Mouse (Mus musculus) hematopoietic stem cell, adult 5-6 weeks (primary cell): ENCODE data around the gene Pstpip1. TPM values are rescaled to one million over a fixed set of nuclear protein-coding genes. Genes with fewer than 3 reads are reported as not detected.

Experiments used
- ATAC-seq, 2 experiments: fragments of 125-278 bp in 1 of 2; replicated peaks in 1 of 2; 2 replicates each; pipeline ENCODE4 v1.8.0; 2016 to 2017; ENCODE audit warnings: inconsistent platforms in 2 of 2, mild to moderate bottlenecking in 2 of 2, moderate number of reproducible peaks in 2 of 2, low read depth in 1 of 2, moderate TSS enrichment in 1 of 2; ENCODE audit not compliant: low FRiP score in 2 of 2, poor library complexity in 2 of 2, severe bottlenecking in 2 of 2, insufficient read depth in 1 of 2, low TSS enrichment in 1 of 2
- total RNA-seq: library from RNA; stranded (forward); fragments of 172-1452, 232-1000 nt; gene quantifications from 2 replicates; pipeline ENCODE4 v1.2.3, GENCODE M21; 2017

The Pstpip1 gene
- 109 and 141 TPM in 2 replicates for total RNA-seq

DNA sequence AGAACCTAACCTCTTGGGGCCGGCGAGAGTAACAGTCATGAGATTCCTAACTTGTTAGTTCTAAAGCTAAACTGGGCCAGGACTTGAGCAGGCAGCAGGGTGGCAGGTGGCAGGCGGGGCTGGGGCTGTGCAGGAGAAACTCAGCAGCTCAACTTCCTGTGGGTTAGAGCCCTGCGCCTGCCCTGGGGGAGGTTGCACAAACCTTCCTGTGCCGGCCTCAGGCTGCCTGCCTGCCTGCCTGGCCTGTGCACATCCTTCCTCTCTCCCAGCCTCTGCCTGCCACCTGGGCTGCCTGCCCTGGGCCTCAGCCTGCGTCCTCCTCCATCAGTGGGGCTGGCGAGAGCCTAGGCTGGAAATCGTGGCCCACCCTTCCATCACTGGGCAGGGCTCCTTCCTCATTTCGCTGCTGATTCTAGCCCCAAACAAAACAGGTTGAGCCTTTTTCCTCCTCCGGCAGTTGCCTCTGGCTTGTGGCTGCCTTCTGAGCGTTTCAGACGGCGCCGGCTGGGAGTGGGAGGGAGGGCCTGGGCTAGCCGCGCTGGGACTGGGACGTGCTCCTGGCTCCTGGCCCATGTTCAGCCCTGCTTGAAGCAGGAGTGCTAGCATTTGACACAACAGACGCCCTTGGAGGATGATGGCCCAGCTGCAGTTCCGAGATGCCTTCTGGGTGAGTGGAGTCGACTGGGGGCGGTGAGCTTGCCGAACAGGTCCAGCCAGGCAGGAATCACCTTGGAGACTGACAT, at the start of gene Pstpip1:
Gene Pstpip1, plus strand, starts transcription at position 185 of the 743 bp plus-strand sequence.
- ATAC-seq, result peak; percentile 96 to 97

DNA sequence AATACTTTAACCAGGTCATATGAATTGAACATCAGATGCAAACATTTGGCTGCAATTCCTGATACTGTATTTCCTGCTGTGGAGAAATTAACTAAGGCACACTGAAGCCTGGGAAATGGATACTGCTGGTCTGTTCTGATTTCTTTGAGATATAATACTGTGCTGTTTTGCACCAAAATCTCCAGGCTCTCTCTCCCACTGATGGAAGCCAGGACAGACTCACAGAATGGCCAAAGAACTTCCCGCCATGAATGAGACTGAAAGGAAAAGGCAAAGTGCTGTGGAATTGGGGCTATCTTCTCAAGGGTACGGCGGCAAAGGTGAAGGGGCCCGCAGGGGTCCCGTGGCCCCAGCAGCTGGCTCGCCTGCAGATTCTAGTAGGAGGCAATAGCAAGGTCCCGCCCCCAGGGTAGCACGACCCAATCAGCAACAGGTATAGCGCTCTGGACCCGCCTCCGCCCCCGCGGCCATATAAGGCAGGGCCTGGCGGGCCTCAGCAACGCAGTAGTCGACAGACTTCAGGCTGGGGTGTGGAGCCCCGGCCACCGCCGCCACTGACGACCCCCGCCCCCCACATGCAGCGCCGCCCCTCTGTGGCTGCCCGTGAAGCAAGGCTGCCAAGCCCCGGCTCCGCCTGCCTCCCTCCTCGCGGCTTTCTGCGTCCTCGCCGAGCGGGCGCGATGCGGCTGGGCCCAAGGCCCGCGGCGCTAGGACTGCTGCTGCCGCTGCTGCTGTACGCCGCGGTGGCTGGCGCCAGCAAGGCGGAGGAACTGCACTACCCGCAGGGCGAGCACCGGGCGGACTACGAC, 48.2 kb upstream of the Pstpip1 start, which contains the start of gene Rcn2:
Gene Rcn2, plus strand, starts transcription at position 474 of the 809 bp plus-strand sequence.
- peak; percentile 100 for ATAC-seq

DNA sequence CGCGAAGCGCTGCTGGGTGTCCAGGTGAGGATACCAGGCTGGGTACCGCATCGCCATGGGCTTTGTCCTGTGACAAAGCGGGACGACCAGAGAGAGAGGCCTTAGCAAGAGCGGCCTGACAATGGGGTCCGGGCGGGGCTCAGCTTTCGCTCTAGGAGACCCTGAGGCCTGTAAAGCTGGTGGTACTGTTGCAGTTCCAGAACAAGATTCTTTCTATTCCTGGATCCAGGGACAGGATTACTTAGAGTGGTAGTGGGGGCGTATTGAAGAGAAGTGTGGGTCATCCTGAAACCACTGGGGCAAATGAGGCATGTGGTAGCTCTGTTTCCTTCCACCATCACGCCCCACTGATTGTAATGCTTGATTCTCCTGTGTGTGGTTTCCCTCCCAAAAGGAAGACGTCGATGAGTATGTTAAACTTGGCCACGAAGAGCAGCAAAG, 47.6 kb upstream of the Pstpip1 start:
- no peak; a peak in 1 of 4 replicates for ATAC-seq

DNA sequence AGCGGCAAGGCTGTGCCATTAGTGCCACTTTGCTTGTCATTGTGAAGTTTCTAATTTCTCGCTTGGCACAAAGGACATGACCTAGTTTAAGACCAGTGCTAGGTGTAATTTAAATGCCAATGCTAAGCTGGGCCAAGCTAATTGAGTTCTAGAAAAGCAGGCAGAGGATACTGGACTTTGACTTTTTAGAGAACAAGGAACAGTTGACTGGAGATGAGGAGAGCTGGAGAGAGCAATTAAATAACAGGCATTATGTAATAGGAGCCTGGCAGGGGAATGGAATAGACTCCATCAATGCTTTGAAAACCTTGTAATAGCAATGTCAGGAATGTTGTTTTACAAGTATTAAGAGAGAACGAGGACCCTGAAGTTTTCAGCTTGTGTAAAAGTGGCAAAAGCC, 36.0 kb upstream of the Pstpip1 start:
- ATAC-seq, result no peak

DNA sequence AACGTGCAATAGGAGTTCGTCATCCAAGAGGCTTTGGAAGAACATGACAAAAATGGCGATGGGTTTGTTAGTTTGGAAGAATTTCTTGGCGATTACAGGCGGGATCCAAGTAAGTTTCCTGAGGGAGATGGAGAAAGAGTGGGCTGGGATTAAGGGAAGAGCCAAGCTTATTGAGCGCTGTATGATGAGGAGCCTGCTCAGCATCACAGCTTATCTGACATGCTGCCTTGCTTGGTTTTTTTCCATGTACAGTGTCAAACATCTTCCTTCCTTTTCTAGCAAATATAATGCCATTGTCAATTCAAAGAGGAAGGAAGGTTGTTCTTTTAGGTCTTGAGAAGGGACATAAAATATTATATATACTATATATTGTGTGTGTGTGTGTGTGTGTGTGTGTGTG, 33.6 kb upstream of the Pstpip1 start:
- ATAC-seq, result no peak

DNA sequence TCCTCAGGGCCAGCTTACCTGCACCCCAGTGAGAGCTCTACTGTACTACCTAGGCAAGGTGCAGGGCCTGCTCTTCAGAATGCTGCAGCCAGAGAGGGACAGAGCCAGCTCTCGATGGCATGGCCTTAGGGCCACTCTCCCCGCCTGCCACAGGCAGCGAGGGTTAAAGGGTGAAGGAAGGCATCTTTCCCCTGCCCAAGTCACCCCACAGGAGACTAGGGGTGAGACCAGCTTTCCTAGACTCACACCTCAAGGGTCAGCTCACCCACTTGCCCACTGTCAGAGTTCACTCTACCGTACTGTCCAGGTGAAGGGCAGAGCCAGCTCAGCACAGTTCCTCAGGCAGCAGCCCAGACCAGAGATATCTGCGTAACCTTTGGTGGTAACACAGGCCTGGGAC, 27.4 kb upstream of the Pstpip1 start:
- ATAC-seq, result no peak

DNA sequence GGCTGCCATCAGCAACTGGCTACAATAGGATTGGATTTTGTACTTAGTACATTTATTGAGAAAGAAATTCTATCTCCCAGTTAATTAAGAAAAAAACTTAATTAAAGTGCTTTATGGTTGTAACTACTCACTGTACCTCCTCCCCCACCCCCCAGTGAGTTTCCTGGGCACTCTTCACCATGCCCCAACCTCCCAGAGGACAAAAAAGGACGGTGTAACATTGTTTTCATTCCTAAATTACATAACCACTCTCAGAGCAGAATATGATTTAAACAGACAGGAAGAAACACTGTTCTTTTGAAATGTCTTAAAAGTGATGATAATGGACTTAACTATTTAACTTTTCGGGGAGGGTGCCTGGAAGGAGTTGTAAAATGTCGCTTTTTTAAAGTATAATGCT, 24.8 kb upstream of the Pstpip1 start:
- ATAC-seq, result no peak

DNA sequence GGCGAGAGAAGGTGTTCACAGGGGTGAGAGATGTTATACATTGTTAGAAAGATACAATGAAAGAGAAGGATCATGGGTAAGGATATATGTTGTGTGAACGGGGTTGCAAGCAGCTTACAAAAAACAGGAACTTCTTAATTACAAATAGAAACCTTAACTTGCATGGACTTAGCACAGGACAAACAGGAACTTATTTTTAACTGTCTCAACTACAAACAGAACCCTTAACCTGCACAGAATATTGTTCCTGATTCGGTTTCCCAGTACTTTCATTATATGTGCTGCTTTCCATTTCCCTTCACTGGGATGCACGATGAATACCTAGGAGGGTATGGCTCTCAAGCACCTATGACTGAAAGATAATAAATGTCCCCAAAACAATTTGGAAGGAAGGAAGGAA, 21.8 kb upstream of the Pstpip1 start:
- ATAC-seq, result no peak

DNA sequence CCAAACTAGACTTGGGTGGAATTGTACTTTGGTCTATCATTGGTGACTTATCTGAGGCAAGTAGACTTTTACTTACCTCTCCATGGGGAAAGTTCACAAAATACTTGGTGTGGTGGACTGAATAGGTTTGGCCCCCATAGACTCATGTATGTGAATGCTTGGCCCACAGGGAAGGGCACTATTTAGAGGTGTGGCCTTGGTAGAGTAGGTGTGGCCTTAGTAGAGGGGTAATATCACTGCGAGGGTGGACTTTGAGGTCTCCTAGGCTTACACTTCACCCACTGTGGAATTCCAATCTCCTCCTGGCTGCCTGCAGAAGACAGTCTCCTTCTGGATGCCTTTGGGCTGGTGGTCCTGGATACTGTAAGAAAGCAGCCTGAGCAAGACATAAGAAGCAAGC, 21.1 kb upstream of the Pstpip1 start:
- no peak for ATAC-seq

DNA sequence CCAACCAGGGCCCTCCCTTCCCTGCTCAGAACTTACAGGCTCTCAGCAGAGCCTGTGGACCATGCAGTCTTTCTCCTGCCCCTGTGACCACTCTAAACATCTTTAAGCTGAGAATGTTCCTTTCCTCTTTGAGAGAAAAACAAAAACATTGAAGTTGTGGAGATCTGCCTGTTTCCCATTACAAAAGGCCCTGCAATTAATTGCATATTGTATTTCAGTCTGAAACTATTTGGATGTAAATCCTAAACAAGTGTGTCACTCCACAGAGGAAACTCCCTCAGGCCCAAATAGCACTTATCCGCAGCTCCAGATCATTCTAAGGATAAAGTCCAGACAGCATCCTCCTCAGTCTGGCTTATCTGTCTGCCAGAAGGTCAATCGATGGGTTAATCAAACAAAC, 16.9 kb upstream of the Pstpip1 start:
- ATAC-seq, result no peak

DNA sequence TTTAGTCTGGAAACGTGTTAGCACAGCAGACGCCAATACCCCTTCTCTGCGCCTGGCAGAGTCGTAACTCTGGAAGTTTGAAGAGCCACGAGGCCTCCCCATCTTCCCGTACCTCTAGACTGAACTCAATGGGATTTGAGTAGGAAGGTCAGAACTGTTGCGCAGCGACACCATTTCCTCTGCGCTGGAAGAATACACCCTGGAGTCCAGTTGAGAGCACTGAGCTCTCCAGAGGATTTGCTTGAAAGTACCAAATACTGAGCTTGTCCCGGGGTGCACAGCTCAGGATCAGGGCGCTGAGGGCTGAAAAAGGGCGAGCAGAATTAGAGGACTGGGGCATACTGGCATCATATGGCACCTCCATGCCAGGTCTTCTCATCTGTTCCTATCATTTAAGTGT, 14.9 kb upstream of the Pstpip1 start:
- no peak for ATAC-seq

DNA sequence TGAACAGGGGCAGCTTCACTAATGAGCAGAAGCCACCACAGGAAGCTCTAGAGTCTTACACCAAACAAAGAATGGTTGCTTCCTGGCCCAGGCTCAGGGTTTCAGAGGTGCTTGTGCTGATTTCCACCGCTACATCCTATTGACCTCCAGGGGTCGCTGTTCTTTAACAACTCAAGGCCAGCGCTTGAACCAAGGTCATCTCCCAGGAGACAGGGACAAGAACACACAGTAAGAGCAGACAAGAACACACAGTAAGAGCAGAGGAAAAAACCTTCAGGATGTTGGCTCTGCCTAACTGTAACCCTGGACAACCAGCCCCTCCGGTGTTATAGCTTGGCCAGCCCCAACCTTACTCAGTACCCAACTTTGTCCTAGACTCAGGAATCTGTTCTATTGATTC, 14.5 kb upstream of the Pstpip1 start:
- ATAC-seq, result peak; percentile 61 to 62

DNA sequence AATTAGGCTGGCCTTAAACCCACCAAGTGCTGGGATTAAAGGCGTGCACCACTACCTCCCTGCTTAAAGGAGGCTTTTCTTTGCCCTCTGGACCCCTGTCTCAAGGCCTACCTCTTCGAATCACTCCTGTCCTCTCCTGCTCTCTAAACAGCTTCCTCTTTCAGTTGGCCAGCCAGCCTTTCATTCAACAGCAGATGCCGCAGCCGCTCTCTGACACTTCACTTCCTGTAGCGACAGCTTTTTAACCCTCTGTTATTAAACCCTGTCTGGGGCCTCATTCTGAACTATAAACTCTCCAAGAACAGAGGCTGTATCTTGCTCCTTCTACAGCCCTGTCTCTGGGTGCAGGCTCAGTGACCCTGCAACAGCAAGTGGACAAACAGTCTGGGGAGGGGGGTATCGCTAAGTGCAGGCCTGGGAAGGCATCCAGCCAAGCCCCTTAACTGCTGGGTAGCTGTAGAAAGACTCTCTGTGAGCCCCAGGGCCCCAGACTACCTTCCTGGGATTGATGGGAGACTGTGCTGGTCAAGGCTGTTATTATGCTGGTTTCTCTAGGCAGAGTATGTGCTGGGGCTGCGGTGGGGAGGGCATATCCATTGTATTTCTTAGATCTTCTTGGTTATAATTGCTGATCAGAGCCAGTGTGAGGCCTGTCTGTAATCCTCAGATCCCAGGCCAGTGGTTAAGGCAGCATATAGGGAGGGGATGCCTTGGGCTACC, 13.7 kb upstream of the Pstpip1 start:
- peak; percentile 79 to 83 for ATAC-seq

DNA sequence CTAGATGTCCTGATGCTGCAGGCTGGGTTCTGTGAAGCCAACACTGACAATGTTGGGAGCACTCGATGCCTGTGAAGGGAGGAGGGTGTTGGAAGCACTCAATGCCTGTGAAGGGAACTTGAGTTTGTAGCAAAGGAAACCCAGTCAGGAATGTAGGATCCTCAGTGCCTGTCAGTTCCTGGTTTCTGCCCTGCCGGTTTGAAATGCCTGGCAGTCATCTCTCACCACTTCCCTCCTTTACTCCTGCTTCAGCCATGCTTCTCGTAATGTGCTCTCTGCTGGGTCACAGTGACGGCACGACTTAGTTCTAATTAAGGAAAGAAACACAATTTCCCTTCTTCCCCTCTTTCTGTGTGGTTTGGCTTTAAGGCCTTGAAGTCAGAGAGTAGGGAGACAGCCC, 10.2 kb upstream of the Pstpip1 start:
- peak; percentile 21 to 63; a peak in 3 of 4 replicates for ATAC-seq

DNA sequence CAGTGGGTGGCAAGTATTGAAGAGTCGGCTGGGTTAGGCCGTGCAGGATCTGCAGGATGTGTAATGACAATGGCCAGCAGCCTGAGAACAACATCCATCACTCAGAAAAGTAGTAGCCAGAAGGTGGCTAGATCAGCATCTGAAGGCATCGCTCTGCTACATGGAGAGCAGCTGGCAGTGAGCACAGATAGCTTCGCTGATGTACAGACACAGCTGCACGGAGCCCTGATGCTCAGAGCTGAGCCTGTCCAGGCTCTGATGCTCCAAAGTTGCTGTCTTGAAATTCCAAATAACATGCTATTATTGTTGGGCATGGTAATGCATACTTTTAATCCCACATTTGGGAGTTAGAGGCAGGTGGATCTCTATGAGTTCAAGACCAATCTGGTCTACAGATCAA, 3.2 kb upstream of the Pstpip1 start:
- no peak for ATAC-seq

DNA sequence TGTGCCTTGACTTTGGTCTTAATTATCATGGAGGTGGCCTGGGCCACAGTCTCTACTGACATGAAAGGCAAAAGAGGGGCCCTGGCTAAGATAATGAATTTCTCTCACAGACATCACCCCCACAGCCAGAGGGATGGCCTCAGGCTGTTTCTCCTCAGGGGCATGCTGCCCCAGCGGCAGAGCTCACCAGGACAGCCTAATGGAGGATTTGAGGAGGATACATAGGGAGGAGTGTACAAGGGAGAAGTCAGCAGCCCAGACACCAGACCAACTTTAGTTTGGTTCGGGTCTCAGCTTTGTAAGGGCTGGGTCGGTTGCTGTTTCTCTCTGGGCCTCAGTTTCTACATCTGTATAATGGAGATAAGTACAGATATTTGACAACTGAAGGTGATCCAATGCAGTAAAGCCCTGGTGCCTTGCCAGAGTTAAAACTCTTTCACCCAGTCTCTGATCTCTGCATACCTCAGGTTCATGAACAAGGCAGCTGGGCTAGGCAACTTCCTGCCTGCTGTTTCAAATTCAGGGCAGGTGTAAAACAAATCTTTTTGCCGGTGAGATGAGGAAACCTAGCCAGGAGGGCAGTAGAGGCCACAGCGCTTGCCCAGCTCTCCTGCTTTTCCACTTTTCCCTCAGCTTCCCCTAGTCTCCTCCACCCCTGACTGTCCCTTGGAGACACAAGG, 924 bp downstream of the Pstpip1 start:
- ATAC-seq, result no peak

DNA sequence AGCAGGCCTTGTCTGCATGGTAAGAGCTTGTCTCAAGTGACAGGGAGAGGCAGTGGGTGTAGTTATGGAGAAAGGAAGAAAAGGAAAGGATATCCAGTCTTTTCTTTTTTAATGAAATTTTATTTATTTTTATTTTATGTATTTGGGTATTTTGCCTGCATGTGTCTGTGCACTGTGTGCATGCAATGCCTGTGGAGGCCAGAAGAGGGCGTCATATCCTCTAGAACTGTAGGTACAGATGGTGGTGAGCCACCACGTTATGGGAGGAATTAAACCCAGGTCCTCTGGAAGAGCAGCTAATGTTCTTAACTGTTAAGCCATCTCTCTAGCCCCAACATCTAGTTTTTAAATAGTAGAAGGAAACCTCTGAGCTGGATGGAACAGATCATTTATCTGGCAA, 2.3 kb downstream of the Pstpip1 start:
- no peak for ATAC-seq
